Mouse (Mus musculus): ENCODE data around the gene Hnrnph1.
"Not testable (repeated sequence)": the region's sequence is repeated elsewhere in the genome, so short reads cannot be mapped to it uniquely, and the experiment has no call there.

The Hnrnph1 gene

DNA sequence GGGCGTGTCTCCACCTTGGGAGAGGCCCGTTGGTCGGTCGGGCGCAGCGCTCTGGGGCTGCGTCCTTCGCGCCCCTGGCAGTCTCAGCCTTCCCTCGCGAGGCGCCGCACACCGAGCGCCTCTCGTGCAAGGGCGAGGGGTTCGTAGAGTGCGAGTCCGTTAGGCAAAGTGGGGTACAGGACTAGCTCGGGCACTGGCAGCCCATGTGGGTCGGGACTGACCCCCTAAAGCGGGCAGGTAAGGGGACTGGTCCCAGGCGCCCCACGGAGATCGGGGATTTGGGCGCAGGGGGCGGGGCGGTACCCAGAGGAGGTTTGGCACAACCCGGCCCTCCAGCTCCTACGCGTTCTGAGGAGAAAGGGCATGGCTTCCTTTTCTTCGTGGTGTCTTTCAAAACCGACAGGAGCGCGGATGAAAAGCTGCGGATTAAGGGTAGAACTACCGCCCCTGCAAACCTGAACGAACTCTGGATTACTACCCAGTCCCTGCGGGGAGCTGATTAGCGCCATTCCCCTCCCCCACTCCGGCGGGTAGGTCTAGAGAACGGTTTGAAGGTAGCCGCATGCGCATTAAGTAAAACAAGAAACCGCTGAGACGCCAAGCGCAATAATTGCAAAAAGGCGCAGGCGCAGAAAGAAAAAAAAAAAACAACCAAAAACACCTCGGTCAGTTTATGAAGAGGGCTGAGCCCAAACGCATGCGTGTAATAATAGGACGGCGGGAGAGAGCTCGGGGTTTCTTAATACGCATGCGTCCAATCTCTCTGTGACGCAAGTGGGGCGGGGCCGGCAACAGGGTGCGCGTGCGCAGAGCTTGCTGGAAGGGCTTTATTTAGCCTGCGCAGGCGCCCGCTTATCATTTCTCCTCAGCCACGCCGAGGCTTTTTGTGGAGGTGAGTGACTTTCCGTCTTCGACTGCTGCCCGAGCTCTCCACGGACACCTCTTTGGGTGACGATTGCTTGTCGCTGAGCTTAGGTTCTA, at the start of gene Hnrnph1:
Gene Hnrnph1 (plus strand): TSS at position 80 of the 981 bp plus-strand sequence.
- peak; percentile 98 for DNase-seq (ENCODE audit: low read depth)

DNA sequence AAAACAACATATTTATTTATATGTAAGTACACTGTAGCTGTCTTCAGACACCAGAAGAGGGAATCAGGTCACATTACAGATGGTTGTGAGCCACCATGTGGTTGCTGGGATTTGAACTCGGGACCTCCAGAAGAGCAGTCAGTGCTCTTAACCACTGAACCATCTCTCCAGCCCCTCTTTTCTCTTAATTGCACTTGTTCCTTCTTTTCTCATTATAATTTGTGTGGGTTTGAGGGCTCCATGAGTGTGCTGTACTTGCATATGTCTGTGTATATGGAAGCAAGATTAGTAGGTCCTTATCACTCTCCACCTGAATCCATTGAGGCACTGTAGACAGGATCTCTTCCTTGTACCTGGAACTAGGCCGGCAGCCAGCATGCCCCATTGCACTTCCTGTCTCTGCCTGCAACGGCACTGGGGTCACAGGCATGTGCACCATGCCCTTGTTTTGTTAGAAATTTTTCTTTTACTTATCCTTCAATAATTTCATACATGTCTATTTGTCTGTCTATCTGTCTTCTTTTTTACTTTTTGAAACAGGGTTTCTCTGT, 48.6 kb upstream of the Hnrnph1 start:
- DNase-seq (ENCODE audit: low read depth) = no peak

DNA sequence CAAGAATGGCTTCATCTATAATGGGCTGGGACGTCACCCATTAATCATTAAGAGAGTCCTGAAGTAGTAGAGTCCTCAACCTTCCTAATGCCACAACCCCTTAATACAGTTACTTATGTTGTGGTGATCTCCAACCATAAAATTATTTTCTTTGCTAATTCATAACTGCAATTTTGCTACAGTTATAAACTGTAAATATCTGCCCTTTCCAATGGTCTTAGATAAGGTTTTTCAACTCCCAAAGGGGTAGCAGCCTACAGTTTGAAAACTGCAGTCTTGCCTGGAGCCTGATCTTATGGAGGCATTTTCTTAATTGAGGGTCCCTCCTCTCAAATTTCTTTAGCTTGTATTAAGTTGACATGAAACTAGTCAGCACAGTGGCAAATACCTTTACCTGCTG, 47.4 kb upstream of the Hnrnph1 start:
- DNase-seq (ENCODE audit: low read depth) = no peak

DNA sequence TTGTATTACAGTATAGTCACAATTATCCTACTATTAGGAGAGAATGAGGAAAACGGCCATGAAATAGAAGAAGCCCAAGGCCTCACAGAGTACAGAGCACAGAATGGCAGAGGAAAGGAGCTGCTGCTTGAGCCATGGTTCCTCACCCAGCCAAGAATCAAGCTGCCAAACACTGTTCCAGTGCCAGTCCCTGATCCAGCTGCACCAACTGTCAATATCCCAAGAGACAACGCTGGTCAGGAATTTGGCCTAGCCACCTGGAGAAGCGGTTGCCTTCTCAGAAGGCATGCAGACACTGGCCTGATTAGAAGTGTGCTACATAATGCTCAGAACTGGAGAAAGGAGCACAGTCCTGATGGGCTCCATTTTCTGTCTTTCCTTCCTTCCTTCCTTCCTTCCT, 43.6 kb upstream of the Hnrnph1 start:
- no peak for DNase-seq (ENCODE audit: low read depth)

DNA sequence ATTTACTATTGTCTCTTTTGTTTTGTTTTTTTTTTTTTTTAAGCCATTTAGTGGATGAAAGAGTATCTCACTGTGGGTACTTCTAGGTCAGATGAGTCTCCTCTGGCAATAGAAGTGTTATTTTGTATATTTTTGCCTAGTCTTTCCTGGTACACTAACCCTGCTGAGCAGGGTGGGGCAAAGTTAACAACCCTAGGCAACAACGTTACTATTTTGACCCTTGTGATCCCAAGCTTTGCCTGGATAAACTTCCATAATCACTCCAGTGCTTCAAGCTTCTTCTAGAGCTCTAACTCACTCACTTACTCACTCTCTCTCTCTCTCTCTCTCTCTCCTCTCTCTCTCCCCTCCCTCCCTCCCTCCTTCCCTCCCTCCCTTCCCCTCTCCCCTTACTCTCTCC, 40.7 kb upstream of the Hnrnph1 start:
- DNase-seq (ENCODE audit: low read depth) = no peak

DNA sequence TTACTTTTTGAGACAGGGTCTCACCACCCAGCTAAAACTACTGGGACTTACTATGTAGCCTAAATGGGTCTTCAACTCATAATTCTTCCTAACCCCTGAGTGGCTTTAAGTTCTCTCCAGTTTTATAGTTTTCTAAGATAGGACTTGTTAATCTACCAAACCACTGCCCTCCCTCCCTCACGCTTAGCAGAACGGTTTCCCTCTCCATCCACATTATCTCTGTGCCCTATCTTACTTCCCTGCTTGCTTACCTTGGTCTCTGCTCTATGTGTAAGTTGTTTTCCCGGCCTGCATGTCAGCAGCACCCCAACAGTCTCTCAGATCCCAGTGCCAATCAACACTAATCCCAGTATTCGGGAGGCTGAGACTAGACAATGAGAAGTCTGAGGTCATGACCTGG, 39.9 kb upstream of the Hnrnph1 start:
- no peak for DNase-seq (ENCODE audit: low read depth)

DNA sequence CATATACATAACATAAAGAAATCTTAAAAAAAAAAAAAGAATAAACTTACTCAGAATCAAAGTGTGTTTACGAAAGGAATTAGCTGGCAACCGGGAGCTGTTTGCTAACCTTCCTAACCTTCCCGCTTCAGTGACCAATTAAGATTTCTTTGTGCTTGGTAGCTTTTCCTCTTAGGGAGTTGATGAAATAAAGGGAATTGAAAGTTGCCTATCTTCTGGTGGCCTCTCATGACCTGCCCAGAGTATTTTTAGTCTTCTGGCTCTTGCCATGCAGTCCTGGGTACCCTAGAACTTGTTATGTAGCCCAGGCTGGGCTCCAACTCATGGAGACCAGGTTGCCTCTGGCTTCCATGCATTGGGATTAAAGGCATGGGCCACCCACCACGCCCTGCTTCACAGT, 31.3 kb upstream of the Hnrnph1 start:
- DNase-seq (ENCODE audit: low read depth) = no peak

DNA sequence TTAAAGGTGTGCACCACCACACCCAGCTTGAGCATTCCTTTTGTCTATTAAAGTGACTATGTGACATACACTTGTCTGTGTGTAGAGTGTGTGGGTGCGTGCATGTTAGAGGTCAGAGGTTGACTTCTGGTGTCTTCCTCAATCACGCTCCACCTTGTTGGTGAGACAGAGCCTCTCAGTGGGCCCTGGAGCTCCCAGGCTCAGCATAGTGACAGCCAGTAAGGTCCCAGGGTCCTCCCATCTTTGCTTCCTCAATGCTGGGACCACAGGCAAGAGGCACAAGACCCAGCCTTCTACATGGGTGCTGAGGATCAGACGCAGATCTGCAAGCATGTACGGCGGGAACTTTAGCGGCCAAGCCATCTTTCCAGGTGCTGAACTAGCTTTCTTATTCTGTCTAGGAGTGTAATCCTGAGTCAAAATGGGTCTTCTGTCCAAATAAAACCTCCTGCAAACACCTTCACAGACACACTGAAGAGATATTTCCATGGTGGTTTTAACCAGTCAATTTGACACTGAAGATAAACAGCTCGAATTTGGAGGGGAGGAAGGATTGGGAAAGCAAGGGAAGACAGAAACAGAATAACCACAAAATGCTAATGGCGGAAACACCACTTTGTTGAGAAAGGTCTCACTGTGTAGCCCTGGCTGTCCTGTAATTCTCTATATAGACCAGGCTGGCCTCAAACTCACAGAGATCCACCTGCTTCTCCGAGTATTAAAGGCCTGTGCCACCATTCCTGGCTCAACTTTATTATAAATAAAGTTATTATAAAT, 30.3 kb upstream of the Hnrnph1 start:
- no peak for DNase-seq (ENCODE audit: low read depth)

DNA sequence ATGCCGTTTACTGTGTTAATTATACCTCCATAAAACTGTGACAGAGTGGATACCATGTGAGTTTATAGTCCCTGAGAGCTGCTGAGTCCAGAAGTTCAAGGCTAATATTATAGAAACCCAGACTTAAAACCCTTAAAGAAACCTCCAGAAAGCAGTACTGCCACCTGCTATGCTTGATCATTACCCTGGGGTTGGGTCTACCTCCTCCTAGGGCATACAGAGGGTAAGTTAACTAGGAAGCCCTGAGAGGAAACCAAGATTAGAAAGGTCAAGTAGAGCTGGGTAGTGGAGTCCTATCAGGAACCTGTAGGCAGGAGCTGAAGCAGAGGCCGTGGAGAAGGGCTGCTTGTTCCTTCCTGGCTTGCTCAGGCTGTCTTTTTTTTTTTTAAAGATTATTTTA, 24.6 kb upstream of the Hnrnph1 start:
- DNase-seq (ENCODE audit: low read depth) = no peak

DNA sequence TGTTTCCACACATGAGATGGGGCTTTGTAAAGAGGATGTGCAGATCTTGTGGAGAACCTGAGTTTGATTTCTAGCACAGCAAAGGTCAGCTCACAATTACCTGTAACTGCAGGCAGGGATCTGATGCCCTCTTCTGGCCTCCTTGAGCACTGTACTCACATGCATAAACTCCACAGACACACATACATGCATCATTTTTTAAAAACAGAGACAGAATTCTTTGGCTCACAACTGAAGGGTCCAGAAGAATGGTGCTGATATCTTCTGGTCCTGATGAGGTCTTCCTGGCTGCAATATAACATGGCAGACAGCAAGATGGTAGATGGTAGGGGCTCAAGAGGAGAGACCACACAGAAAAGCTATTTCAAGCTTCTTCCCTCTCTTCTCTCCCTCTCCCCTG, 22.6 kb upstream of the Hnrnph1 start, which contains the start of gene Cby3:
Gene Cby3 (plus strand): TSS at position 301 of the 400 bp plus-strand sequence.
- no peak for DNase-seq (ENCODE audit: low read depth)

DNA sequence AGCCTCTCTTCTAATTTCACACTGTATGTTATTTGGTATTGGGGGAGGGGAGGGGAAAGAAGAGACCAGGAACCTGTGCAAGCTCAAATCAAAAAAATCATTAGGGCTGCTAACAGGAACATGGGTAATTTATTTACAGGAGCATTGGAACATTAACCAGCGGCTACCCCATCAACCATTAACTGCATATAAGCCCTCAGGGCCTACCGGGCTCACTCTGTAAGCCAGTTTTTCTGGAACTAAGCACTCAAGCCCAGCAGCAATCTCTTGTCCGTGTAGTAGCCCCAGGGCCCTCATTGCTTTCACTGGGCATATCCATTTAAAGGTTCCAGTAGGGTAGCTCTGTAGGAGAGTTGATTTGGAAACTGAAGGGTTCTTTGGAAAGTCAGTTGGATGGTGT, 21.9 kb upstream of the Hnrnph1 start:
- no peak for DNase-seq (ENCODE audit: low read depth)

DNA sequence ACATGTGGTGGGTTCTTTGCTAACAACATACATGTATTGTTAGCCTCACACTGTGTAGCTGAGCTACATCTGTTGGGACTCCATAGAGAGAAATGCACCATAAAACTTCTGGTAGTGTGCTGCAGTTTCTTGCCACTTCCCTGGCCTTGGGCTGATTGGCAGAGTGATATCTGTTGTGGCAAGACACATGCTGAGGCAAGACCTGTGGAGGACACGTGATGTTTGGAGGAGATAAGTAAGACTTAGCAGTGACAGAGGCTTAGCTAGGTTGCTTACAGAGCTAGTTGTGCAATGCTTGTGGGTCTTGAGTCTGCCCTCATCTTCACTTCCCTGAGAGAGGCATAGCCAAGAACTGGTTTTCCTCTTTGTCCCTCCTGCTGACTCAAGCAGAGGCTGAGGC, 21.4 kb upstream of the Hnrnph1 start:
- no peak for DNase-seq (ENCODE audit: low read depth)

DNA sequence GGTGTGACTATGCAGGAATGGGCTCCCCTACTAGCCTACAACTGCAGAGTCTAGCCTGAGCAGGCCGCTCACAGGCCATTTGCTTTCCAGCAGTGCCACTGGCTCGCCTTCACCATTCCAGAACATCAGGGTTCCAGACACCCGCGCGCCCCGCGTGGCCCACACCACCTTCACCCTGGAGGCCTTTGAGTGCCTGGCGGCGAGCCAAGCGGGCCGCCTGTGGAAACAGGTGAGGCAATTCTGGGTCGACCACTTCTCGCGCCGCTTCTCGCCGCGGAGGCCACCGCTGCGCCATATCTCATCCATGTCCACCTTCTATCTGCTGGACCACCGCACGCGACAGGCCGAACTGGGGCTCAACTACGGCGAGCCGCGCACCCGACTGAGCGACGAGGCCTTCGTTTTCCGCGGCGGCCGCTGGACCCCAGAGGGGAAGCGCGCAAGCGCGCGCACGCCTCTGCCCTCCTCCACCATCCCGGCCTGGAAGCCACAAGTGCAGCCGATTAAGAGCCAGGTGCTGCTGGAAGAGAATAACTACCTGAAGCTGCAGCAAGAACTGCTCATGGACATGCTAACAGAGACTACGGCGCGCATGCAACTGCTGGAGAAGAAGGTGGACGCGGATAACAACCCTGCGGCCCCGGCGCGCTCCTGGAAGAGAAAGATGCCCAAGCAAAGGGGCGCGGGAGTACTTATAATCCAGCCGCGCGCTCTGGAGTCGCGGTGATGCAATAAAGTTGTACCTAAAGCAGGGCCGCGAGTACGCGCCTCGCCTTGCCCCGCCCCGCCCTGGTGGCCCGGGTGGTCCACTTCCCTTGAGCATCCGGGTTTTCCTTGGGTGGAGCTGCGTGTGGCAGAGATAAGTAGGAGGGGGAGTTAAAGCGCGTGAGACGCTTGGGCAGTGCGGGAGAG, 17.6 kb upstream of the Hnrnph1 start:
- peak; percentile 45 for DNase-seq (ENCODE audit: low read depth)

DNA sequence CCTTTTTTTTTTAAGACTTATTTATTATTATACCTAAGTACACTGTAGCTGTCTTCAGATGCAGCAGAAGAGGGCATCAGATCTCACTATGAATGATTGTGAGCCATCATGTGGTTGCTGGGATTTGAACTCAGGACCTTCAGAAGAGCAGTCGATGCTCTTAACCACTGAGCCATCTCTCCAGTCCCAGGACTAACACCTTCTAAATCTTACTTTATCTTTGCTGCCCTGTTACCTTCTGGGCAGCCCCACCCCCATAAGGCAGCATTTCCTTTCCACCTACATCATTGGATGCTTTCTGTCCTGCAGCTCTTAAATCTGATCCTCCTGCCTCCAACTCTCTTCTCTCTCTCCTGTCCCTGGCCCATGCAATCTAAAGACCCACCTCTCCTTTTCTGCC, 15.5 kb upstream of the Hnrnph1 start:
- DNase-seq (ENCODE audit: low read depth) = not testable (repeated sequence)

DNA sequence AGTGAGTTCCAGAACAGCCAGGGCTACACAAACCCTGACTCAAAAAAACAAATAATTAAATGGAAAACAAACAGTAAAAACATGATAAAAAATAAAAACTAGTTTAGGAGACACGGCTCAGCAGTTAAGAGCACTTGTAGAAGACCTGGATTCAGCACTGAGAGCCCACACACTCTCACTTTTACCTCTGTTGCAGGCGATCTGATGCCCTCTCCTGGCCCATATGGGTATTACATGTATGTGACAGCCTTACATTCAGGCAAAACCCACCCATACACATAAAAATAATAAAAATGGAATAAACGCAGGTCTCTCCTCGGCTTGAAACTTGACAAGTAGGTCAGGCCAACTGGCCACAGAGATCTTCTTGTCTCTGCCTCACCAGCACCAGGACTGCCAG, 12.2 kb upstream of the Hnrnph1 start:
- DNase-seq (ENCODE audit: low read depth) = peak; percentile 80

DNA sequence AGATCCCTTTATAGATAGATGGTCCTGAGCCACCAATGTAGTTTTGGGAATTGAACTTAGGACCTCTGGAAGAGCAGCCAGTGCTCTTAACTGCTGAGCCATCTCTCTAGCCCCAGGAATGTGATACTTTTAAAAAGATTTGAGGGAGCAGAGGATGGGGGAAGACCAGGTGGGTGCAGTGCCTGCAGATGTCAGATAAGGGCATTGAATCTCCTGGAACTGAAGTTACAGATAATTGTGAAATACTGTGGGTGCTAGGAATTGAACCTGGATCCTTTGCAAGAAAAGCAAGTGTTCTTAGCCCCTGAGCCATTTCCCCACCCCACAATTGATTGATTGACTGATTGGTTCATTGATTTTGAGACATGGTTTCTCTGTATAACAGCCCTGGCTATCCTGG, 11.5 kb upstream of the Hnrnph1 start:
- DNase-seq (ENCODE audit: low read depth) = no peak

DNA sequence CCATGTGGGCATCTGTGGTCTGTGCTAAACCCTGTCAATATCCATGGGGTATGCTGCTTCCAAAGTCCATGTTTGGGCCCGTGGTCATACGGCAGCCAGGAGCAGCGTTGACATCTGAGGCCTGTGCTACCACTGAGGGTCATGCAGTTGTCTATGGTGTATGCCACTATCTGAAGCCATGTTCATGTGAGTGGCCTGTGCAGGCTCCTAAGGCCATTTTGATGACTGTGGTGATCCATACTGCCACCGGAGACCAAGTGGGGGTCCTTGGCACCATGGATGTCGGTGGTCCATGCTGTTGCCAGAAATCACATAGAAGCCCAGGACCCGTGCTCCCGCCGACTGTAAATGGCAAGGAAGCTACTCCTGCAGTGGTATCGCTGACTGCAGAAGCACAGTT, 9.3 kb upstream of the Hnrnph1 start:
- no peak for DNase-seq (ENCODE audit: low read depth)

DNA sequence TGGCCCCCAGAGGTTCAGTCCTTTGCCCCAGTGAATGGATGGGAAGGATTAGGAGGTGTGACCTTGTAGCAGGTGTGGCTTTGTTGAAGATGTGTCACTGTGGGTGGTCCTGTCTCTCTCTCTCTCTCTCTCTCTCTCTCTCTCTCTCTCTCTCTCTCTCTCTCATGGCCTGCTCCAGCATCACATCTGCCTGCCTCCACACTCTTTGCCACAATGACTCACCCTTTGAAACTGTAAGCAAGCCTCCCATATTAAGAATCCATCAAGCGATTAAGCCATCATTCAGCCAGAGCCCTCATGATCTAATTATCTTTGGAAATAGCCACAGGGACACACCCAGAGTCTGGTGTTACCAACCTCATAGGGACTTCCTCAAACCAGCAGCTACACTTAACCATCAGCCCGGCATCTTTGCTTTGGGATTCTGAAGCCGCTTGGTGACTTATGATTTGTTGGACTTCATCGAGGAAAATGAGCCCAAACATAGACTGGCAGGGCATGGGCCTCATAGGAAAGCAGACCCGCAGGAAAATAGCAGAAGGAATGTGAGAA, 7.4 kb upstream of the Hnrnph1 start:
- no peak for DNase-seq (ENCODE audit: low read depth)

DNA sequence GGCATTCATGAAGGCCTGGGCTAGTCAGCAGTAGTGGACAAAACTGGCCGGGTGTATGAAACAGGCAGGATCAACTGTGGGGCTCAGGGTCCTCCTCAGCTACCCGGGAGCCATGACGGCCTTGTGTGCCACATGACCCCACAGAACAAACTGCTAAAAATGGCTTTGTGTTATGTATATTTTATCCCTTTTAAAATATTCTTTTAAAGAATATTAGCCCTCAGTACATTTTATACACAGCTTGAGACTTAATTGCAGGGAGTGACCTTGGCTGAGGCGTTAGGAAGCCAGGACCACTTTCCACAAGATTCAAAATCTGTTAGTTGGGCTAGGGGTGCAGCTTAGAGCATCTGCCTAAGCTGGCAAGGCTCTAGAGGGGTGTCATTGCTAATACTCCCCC, 5.8 kb upstream of the Hnrnph1 start:
- DNase-seq (ENCODE audit: low read depth) = no peak

DNA sequence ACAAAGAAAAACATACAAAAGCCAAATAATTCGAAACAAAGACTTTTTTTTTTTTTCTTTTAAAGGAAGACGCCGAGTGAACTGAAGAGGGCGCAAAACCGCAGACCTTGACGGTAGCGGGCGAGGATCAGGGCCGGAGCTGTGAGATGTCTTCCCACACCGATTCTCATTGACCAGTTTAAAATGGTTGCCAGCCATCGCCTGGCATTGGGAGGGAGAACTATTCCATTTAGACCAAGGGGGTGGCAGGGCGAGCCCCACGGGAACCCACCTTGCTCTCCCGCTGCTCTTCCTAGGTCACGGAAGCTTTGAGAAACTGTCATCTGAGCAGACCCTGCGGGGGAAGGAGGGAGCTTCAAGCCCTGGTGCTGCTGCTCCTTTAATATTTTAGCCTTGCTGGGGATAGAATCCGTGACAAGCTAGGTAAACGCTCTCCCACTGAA, 5.4 kb upstream of the Hnrnph1 start:
- DNase-seq (ENCODE audit: low read depth) = peak; percentile 63

DNA sequence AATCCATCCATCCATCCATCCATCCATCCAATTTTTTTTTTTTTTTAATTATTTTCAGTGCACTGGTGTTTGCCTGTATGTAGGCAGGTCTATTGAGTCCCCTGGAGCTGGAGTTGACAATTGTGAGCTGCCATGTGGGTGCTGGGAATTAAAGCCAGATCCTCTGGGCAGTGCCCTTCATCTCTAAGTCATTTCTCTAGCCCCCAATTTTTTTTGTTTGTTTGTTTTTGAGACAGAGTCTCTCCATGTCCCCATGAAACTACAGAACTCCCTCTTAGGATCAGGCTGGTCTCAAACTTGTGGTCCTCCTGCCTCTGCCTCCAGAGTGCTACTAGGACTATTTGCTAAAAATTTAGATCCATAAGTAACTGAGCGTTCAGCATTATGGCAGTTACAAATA, 4.9 kb upstream of the Hnrnph1 start:
- no peak for DNase-seq (ENCODE audit: low read depth)

All from c-Kit-positive CD71-positive TER-119-negative erythroid progenitor cells, embryonic 14.5 days (primary cell).